8 mouse cellular contexts compared by ENCODE assay signal in genomic region chr11:35838345-35839338, GRCm38 (mm10). TPM values are rescaled to one million over a fixed set of nuclear protein-coding genes. Genes with fewer than 3 reads are reported as not detected.
DNase-seq lines count a peak whose midpoint lies in the region; ATAC-seq lines count a peak whose summit lies in the region.

No protein-coding gene starts in this region.

- ATAC-seq in intestine, embryonic 16.5 days, result peak; percentile 77

- H3K9ac ChIP-seq in intestine, embryonic 16.5 days (ENCODE audit: low read depth, low read length), result peak overlapping the region; percentile 49; the same call in 1 of the 2 replicates

- H3K27me3 ChIP-seq in intestine, embryonic 16.5 days (replicated peaks; ENCODE audit: control insufficient read depth, insufficient read depth, low read length), result no peaks in the 10 kb centered on the region

- peak overlapping the region; percentile 41 for H3K4me3 ChIP-seq in intestine, embryonic 16.5 days (ENCODE audit: low read length)

- H3K36me3 ChIP-seq in intestine, embryonic 16.5 days (ENCODE audit: control insufficient read depth, insufficient read depth, low read length), result no peaks in the 10 kb centered on the region

- peak overlapping the region; percentile 58 for H3K4me2 ChIP-seq in intestine, embryonic 16.5 days (ENCODE audit: low read depth, low read length)

- WGBS in intestine, embryonic 16.5 days, result 21% methylated on average over 28 of the region's 28 CpGs

- H3K27ac ChIP-seq in intestine, embryonic 16.5 days (ENCODE audit: low read length), result no peak overlapping the region

- no peaks in the 10 kb centered on the region for H3K4me1 ChIP-seq in intestine, embryonic 16.5 days (ENCODE audit: control insufficient read depth, insufficient read depth, low read length)

- H3K9me3 ChIP-seq in intestine, embryonic 16.5 days (ENCODE audit: control insufficient read depth, low read length), result no peaks in the 10 kb centered on the region

- intact Hi-C loops in left cerebral cortex, postnatal 25 days (cut with DNase I), result no loop called here

- DNase-seq in adrenal gland, adult 2 months, result peak; percentile 95
- peak; percentile 81 for DNase-seq in embryo, embryonic 11.5 days (ENCODE audit: low read depth, low spot score)
- DNase-seq in gastrocnemius, postnatal 4 days (ENCODE audit: low spot score in 2 of 2), result peak; percentile 68 to 87
- peak; percentile 72 to 74 for DNase-seq in left cerebral cortex, postnatal 25 days (ENCODE audit: low spot score in 2 of 2)
- DNase-seq in mesoderm, embryonic 11.5 days (ENCODE audit: low read depth, low spot score), result peak; percentile 92
- DNase-seq in right cerebral cortex, postnatal 25 days, result peak; percentile 67
- DNase-seq in urinary bladder, postnatal 36 days (ENCODE audit: low spot score in 2 of 2), result peak; percentile 84 to 92

RNA-seq across cellular contexts. Expression of gene Rars, which starts 4.3 kb away (rescaled TPM):
- total RNA-seq in adrenal gland, adult 2 months (2021), result 10 to 100 TPM; 64.6 to 74.8 TPM
- polyA plus RNA-seq in adrenal gland, adult 2 months (2012; rRNA removed), result 3.6 and 4.9 TPM in 2 replicates
- 10 to 100 TPM; 54.2 to 57.1 TPM for total RNA-seq in gastrocnemius, postnatal 4 days (2021)
- 132 and 139 TPM in 2 replicates for polyA plus RNA-seq in intestine, embryonic 16.5 days (2015; fragmentation: Nextera tagmentation; extraction: Ambion mirVana)
- 10 to 100 TPM; 44.3 to 45.0 TPM for total RNA-seq in left cerebral cortex, postnatal 25 days (2021)

RNA-seq across cellular contexts. Expression of gene Fbll1, which starts 40.0 kb away (rescaled TPM):
- total RNA-seq in adrenal gland, adult 2 months (2021), result not detected
- polyA plus RNA-seq in adrenal gland, adult 2 months (2012; rRNA removed), result 0.66 and 0.68 TPM in 2 replicates
- not detected for total RNA-seq in gastrocnemius, postnatal 4 days (2021)
- 0.11 TPM in 1 of 2 replicates, not detected in the other for polyA plus RNA-seq in intestine, embryonic 16.5 days (2015; fragmentation: Nextera tagmentation; extraction: Ambion mirVana)
- 10 to 100 TPM; 42.0 to 45.3 TPM for total RNA-seq in left cerebral cortex, postnatal 25 days (2021)

Comparison
In these comparisons a context has a peak if more than half of its experiments do, and no peak if none do; other contexts are left out.
1. RNA of gene Fbll1, which starts 40.0 kb away (total RNA-seq): 42.0 to 45.3 TPM in left cerebral cortex, postnatal 25 days; not detected in adrenal gland, adult 2 months and not detected in gastrocnemius, postnatal 4 days; every median in the first group is over 10 times any median in the second.
2. Peak in every context shown above with its lines, with median percentiles within 50 percentile points of each other: DNase-seq.